Mouse (Mus musculus): Measurements from ENCODE around the gene Ptchd1. TPM values are rescaled to one million over a fixed set of nuclear protein-coding genes. Genes with fewer than 3 reads are reported as not detected.

Gene Ptchd1
- total RNA-seq (2017): 0.47 TPM in 1 of 2 replicates, not detected in the other

DNA sequence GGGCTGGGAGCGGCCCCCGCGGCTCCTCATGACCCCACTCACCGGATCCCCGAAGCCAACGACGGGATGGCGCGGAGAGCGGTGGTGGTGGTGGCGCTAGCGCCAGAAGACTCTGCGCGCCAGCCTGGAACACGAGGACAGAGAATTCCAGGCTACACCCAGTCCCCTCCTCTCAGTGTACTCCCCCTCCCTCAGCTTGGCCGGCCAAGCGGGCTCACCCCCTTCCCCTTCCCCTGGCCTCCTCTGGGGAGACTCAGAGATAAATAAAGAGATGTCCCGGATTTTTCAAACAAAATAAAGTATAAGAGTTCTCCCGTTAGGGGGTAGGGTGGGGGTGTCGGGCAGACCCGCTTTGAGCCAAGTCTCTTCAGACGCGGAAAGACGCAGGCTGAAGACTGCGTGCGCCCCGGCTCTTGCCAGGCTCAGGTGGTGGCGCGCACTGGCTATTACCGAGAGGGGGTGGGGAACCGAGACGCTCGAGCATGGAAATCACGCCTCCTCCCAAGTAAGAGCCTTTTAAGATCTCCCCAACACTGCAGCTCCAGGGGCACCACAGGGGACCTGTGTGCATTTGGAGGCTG is at the start of gene Ptchd1:
Ptchd1 (minus strand) TSS at position 114 of the 581 bp plus-strand sequence.
- no peak for ATAC-seq (ENCODE audit: extremely low read depth, insufficient number of reproducible peaks, low FRiP score, poor library complexity, severe bottlenecking)

DNA sequence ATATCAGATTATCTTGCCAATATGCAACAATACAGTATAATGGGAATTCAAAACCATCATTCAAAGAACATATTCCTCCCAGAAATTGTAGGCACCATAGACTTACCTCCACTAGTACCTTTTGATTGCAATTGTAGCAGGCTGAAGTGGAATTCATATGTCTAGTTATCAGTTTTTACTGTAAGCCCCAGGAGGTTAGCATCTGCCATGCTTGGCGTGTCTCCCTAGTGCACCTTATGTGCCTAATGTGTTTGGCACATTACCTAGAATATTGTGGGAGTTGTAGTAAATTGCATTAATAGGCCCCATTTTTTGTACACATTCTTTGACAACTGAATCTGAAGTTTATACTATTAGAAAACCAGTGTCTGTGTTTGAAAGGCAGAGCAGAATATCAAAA is 34.4 kb upstream of the Ptchd1 start:
- no peak for ATAC-seq (ENCODE audit: extremely low read depth, insufficient number of reproducible peaks, low FRiP score, poor library complexity, severe bottlenecking)

DNA sequence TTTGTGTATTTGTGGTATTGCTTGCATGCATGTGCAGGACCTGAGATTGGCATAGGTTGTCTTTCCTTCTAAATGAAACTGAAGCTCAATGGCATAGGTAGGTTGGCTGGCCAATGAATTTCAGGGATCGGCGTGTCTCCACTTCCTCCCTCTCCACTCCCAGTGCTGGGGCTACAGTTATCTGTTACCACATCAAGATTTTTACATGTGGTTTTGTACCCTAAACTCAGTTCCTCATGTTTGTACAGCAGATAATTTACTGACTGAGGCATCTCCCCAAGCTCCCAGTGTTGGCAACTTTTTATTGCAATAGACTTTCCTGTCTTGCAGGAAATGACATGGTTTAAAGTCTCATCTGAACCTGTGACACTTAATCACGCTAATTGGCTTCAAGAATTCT is 22.4 kb upstream of the Ptchd1 start:
- ATAC-seq (ENCODE audit: extremely low read depth, insufficient number of reproducible peaks, low FRiP score, poor library complexity, severe bottlenecking): no peak

DNA sequence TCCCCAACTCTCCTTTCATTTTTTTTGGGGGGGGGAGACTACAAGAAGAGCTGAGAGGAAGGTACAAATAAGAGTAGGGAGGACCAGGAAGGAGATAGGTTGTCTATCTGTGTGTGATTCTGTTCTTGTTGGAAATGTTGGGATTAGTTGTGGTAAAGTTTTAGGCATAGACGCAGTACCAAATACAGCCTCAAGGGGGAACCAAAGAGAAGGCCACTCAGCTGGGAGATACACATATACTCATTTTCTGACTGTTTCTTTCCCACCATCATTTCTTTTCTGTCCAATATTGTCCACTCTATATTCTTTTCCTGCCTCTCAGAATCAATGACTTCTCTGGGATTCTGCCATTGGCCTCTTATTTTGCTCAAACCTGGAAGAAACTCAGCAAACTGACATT is 20.4 kb upstream of the Ptchd1 start:
- ATAC-seq (ENCODE audit: extremely low read depth, insufficient number of reproducible peaks, low FRiP score, poor library complexity, severe bottlenecking): no peak

DNA sequence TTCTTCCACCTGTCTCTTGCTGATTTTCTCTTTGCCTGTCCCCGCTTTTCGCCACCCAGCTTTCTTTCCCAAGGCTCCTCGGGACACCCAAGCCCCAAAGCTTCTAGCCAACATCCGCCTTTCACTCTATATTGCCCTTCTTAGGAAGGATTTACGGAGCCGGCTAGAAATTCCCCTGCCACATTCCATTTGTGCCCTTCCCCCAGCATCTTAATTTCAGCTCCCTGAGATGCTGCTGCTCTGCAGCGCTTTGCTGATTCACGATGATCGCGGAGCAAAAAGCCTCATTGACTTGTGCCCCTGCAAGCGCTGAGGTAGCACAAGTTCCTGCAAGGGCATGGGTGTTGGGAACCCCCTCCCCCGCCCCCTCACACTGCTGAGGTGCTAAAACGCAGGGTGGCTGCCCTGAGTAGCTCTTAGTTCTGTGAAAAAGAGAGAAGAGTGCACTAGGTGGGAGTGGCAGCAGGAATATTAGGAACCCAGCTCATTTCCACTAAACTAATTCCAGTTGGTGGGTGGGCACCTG is 2.1 kb upstream of the Ptchd1 start:
- no peak for ATAC-seq (ENCODE audit: extremely low read depth, insufficient number of reproducible peaks, low FRiP score, poor library complexity, severe bottlenecking)

DNA sequence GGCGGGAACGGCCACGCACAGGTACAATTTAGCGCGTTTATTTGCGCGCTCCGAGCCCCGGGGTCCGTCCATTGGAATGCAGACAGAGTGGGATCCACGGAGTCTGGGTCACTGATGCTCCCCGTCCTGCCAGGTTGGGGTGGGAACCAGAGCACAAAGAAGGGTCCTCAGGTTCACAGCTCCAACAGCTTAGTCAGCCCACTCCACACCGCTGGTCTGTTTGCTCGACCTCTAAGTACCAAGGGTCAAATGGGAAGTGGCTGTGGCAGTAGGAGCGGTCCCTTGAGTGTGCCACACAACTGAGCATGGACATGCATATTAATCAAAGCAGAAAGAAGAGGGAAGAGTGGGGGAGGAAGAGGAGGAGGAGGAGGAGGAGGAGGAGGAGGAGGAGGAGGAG is 1.3 kb upstream of the Ptchd1 start:
- ATAC-seq (ENCODE audit: extremely low read depth, insufficient number of reproducible peaks, low FRiP score, poor library complexity, severe bottlenecking): no peak

DNA sequence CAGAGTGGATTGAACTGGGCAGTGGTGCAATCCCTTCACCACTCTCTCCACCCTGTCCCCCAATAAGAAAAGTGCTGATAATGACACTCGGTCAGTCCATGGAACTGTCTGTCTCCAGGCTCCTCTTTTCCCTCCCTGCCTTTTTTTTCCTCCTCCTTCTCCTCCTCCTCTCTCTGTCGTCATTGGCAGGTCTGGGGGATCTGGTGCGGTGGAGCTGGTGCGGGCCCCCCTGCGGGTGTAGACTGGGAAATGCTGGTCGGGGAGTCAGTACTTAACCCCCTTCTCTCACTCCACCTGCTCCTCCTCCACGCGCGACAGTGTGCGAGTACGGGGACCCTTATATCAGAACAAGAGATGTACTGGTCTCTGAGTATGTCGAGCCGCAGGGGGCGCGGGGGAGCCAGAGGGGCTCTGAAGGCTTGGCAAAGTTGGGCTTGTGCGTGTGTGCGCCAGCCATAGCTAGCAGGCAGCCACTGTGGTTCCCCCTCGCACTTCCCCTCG is 777 bp upstream of the Ptchd1 start, which contains the start of gene Gm15155:
Gm15155 (plus strand) TSS at position 401 of the 501 bp plus-strand sequence.
- ATAC-seq (ENCODE audit: extremely low read depth, insufficient number of reproducible peaks, low FRiP score, poor library complexity, severe bottlenecking): no peak

DNA sequence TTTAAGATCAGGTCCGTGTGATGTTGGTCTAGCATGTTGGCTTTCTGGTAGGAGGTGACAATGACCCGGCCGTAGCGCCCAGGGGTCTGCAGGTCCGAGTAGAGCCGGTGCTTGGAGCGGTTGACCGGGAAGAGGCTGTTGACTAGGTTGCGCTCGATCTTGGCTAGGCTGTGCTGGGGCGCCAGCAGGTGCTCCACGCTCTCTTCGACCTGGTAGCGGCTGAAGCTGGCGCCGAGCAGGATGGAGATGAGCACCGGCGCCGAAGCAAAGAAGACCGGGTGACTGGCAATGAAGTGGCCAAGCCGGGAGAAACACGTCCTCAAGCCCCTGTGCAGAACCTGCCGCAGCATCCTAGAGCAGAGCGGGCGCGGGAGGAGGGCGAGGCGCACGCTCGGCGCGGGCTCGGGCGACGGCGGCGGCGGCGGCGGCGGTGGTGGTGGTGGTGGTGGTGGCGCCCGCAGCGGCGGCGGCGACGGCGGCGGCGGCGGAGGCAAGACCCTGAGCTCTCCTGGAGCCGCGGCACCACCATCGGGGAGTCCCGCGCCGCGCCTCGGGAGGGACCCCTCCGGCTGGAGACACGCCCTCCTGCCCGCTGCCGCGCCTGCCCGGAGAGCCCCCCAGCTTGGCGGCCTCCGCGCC is 534 bp downstream of the Ptchd1 start:
- ATAC-seq (ENCODE audit: extremely low read depth, insufficient number of reproducible peaks, low FRiP score, poor library complexity, severe bottlenecking): no peak

DNA sequence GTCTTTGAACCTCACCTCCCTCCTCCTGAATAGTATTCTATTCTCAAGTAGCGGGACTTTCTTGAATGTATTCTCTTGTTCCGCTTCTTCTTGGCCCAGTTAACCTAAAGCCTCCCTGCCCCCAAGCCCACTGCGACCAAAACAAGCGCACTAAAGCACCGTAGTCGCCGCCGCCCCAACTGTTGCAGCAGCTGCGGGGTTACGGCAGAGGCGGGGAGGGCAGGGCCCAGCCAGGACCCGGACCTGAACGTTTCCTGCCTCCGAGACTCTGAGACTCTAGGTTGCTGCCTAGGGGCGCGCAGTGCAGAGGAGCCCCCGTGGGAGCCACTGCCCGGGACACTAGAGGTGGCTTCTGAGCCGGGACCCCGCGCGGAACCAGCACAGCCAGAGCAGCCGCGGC is 1.1 kb downstream of the Ptchd1 start:
- ATAC-seq (ENCODE audit: extremely low read depth, insufficient number of reproducible peaks, low FRiP score, poor library complexity, severe bottlenecking): no peak

DNA sequence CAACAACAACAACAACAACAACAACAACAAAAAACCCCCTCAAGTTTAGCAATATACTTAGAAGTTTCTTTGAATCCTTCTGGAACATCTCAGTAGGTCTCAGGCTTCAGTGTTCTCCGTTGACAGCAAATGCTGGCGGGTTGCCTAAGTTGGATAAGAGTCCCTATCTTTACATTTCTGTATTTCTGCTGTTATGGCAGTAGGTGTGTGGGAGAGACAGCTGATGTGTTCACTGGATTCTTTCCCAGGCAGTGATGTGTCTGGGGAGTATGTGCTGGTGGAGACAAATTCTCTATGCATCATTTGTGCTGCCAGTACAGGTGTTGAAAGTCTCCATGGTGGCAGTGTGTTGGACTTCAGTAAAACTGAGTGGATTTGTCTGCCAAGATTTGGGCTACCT is 22.4 kb downstream of the Ptchd1 start:
- ATAC-seq (ENCODE audit: extremely low read depth, insufficient number of reproducible peaks, low FRiP score, poor library complexity, severe bottlenecking): no peak

DNA sequence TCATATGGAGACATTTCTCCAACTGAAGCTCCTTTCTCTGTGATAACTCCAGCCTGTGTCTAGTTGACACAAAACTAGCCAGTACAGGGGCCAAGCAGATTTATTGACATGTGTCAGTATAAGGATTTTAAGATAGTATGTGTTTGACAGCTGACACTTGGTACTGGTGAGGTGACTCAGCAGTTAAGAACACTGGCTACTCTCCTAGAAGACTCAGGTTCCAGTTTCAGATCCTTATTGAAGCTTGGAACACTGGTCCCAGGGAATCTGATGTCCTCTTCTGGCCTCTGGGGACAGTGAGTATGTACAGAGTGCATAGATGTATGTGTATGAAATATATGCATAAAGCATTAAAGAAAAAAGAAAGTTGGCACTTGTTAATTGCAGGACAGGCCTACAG is 27.2 kb downstream of the Ptchd1 start:
- no peak for ATAC-seq (ENCODE audit: extremely low read depth, insufficient number of reproducible peaks, low FRiP score, poor library complexity, severe bottlenecking)

DNA sequence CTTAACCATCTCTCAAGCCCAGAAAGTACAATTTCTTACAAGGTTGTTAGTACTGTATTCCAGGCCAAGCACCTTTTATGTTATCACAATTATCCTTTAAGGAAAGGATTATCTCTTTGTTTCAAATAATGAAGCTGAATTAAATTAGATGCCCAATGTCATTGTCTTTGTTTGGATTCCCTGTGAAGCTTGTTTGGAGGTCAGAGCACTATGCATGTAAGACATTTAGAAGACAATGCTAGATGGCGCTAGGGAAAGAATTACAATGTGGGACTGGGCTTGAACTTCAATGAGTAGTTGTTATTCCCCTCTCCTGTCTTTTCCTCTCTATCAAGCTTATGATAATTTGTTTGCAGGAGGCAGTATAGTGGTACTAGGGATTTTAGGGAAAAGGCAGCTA is 28.9 kb downstream of the Ptchd1 start:
- ATAC-seq (ENCODE audit: extremely low read depth, insufficient number of reproducible peaks, low FRiP score, poor library complexity, severe bottlenecking): no peak

DNA sequence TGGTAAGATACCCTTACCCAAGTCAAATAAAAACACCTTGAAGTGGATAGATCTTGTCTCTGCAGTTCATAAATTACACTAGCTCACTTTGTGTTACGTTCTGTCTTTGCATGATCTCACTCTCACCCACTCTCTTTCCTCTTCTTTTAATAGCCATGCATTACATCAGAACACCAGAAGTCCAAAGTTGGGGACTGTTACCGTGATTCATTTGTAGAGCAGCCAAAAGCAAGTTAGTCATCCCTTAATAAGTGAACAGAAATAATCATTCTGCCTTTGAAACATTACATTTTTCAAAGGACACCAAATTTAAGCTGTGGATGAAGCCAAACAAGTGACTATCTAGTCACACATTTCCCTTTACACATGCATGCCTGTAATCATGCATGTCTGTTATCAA is 31.1 kb downstream of the Ptchd1 start:
- no peak for ATAC-seq (ENCODE audit: extremely low read depth, insufficient number of reproducible peaks, low FRiP score, poor library complexity, severe bottlenecking)

DNA sequence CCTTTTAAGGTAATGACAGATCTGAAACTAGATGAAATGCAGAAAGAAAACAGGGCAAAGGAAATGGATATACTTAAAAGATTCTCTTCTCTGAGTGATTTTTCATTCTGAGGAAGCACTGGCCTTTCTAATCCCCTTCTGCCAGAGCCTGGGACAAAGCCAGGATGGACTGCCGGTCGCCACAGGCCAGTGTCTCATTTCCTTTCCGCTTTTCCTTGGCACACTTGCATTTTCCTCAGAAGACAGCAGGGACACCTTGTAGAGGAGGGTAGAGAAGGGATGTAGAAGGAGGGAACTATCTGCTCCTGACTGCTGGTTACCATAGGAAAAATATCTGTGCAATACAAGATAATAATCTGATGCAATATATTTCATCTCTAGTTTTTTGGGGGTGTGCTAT is 32.1 kb downstream of the Ptchd1 start:
- ATAC-seq (ENCODE audit: extremely low read depth, insufficient number of reproducible peaks, low FRiP score, poor library complexity, severe bottlenecking): no peak

DNA sequence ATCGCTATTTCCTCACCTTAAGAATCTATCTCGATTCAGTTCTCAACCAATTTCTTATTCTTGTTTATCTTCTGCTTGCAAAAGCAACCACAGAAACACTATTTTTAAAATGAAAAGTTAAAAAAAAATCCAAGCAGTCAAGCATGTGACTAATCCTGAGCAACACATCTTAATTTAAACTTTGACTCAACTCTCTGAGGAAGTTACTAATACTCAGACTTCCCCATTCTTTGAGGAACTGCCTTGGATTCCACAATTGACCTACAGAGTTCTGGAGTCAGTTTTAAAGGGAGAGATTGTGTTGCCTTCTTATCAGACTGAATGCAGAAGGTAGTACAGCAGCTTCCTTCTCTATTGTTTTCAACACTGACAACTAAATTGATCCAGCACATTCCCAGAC is 39.0 kb downstream of the Ptchd1 start:
- ATAC-seq (ENCODE audit: extremely low read depth, insufficient number of reproducible peaks, low FRiP score, poor library complexity, severe bottlenecking): 0 out of 2 replicates have a peak, but pooled peaks have one; percentile 26

DNA sequence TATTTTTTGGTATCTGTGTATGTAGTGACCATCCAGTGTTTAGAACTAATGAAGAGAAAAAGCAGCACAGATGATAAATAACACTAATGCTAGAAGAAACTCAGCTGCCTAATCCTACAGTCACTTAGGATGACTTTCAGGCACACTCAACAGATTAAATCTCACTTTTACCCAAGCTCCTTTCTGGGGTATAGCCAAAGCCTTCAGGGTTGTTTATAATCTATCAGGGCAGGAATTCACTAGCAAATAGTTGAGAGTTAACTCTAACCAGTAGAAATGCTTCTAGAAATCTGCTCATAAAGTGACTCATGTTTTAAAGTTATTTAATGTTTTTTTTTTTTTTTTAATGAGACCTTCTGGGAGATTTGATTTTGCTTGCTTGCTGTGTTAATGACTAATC is 43.8 kb downstream of the Ptchd1 start:
- ATAC-seq (ENCODE audit: extremely low read depth, insufficient number of reproducible peaks, low FRiP score, poor library complexity, severe bottlenecking): no peak

DNA sequence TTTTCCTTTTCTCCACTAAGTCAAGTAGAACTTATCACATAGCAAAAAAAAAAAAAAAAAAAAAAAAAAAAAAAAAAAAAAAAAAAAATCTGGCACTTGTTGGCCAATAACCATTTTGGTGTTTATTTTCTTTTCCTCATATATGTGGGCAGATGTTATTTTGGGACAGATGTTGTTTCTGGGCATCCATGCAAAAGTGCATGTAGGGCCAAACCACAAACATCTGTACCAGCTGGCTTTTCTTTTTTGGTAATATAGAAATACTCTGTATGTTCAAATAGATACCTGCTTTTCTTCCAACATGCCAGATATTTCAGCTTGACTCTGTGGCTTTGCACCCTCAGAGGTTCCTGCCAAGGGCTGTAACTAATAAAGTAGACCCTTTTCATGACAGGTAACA is 51.2 kb downstream of the Ptchd1 start:
- no peak for ATAC-seq (ENCODE audit: extremely low read depth, insufficient number of reproducible peaks, low FRiP score, poor library complexity, severe bottlenecking)

DNA sequence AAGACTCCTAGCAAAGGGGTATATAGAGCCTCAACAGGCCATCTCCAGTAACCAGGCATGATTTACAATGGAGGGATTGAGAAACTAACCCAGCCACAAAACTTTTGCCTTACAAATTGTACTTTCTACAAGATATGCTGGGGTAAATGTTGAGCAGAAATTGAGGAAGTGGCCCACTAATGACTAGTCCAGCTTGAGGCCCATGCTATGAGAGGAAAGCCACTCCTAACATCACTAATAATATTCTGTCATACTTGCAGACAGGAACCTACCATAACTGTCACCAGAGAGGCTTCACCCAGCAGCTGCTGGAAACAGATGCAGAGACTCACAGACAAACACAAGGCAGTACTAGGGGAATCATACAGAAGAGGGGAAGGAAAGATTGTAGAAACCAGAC is 79.8 kb downstream of the Ptchd1 start:
- no peak for ATAC-seq (ENCODE audit: extremely low read depth, insufficient number of reproducible peaks, low FRiP score, poor library complexity, severe bottlenecking)
